Comparison of ENCODE assay signal across 8 mouse cellular contexts in the genomic region with DNA sequence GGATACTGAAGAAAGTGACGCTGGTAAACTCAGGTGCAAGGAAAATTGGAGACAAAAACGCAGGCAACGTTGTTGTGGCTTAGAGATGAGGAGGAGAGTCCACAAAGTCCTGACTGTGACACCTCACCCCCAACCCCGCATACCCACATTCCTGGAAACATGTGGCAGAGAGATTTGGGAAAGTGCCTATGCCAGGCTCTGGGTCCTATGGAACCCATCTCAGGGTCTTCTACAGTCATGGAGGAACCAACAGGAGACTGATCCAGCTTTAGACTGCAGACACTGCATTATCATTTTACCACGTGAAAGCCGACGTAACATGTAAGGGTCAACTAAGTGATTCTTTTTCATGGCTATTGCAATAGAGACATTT. TPM values are rescaled to one million over a fixed set of nuclear protein-coding genes. Genes with fewer than 3 reads are reported as not detected.
DNase-seq lines count a peak whose midpoint lies in the region; ATAC-seq lines count a peak whose summit lies in the region.

No protein-coding gene starts in this region.

- no peak overlapping the region for H3K9ac ChIP-seq in liver, embryonic 12.5 days

- no peak overlapping the region for H3K27ac ChIP-seq in heart, embryonic 10.5 days
- H3K27ac ChIP-seq in liver, embryonic 12.5 days = no peak overlapping the region

- ATAC-seq in liver, embryonic 12.5 days = no peak

- peak overlapping the region; percentile 58 for H3K4me3 ChIP-seq in heart, embryonic 10.5 days
- H3K4me3 ChIP-seq in liver, embryonic 12.5 days = no peak overlapping the region

- H3K4me1 ChIP-seq in heart, embryonic 10.5 days = no peaks in the 10 kb centered on the region
- H3K4me1 ChIP-seq in liver, embryonic 12.5 days = no peaks in the 10 kb centered on the region

- no peaks in the 10 kb centered on the region for H3K9me3 ChIP-seq in heart, embryonic 10.5 days
- no peaks in the 10 kb centered on the region for H3K9me3 ChIP-seq in liver, embryonic 12.5 days (replicated peaks)

- WGBS in heart, embryonic 10.5 days = 51% methylated on average over 7 of the region's 7 CpGs
- WGBS in liver, embryonic 12.5 days (ENCODE audit: insufficient replicate concordance) = 44% methylated on average over 7 of the region's 7 CpGs

- H3K27me3 ChIP-seq in heart, embryonic 10.5 days (ENCODE audit: insufficient read depth, poor library complexity, severe bottlenecking) = no peaks in the 10 kb centered on the region
- no peaks in the 10 kb centered on the region for H3K27me3 ChIP-seq in liver, embryonic 12.5 days (replicated peaks)

- no peaks in the 10 kb centered on the region for H3K36me3 ChIP-seq in heart, embryonic 10.5 days
- H3K36me3 ChIP-seq in liver, embryonic 12.5 days = no peaks in the 10 kb centered on the region

- peak overlapping the region; percentile 64 for H3K4me2 ChIP-seq in liver, embryonic 12.5 days

- DNase-seq in heart, embryonic 10.5 days (ENCODE audit: low spot score) = no peak
- no peak for DNase-seq in heart, adult 18-20 months
- peak; percentile 1 for DNase-seq in urinary bladder, postnatal 14 days (ENCODE audit: low spot score)
- DNase-seq in urinary bladder, adult 2 months (ENCODE audit: low spot score) = no peak
- DNase-seq in ovary, adult 18-20 months (ENCODE audit: low spot score) = no peak
- DNase-seq in thymus, adult 18-20 months = no peak
- no peak for DNase-seq in c-Kit-positive CD71-positive TER-119-positive erythroid progenitor cells, embryonic 14.5 days (ENCODE audit: low spot score)

RNA-seq across cellular contexts. Expression of gene Zfp300, which starts 0.5 kb away (rescaled TPM):
- 0.80 and 1.0 TPM in 2 replicates for polyA plus RNA-seq in heart, embryonic 10.5 days (2016; fragmentation: Nextera tagmentation; extraction: Ambion mirVana)
- total RNA-seq in heart, adult 18-20 months (2021) = under 1 TPM; 0.25 to 0.31 TPM
- polyA plus RNA-seq in urinary bladder, adult 2 months (2012; rRNA removed) = 0.78 and 0.99 TPM in 2 replicates
- polyA plus RNA-seq in liver, embryonic 12.5 days (2016; fragmentation: Nextera tagmentation; extraction: Ambion mirVana) = 0.07 and 0.24 TPM in 2 replicates

RNA-seq across cellular contexts. Expression of gene Spaca5, which starts 21.6 kb away (rescaled TPM):
- polyA plus RNA-seq in heart, embryonic 10.5 days (2016; fragmentation: Nextera tagmentation; extraction: Ambion mirVana) = not detected in 2 replicates
- not detected for total RNA-seq in heart, adult 18-20 months (2021)
- not detected in 2 replicates for polyA plus RNA-seq in urinary bladder, adult 2 months (2012; rRNA removed)
- polyA plus RNA-seq in liver, embryonic 12.5 days (2016; fragmentation: Nextera tagmentation; extraction: Ambion mirVana) = not detected in 2 replicates

RNA-seq across cellular contexts. Expression of gene Ssxa1, which starts 25.8 kb away (rescaled TPM):
- polyA plus RNA-seq in heart, embryonic 10.5 days (2016; fragmentation: Nextera tagmentation; extraction: Ambion mirVana) = not detected in 2 replicates
- total RNA-seq in heart, adult 18-20 months (2021) = not detected
- polyA plus RNA-seq in urinary bladder, adult 2 months (2012; rRNA removed) = not detected in 2 replicates
- polyA plus RNA-seq in liver, embryonic 12.5 days (2016; fragmentation: Nextera tagmentation; extraction: Ambion mirVana) = not detected in 2 replicates

RNA-seq across cellular contexts. Expression of gene Zfp182, which starts 27.7 kb away (rescaled TPM):
- 3.4 and 3.8 TPM in 2 replicates for polyA plus RNA-seq in heart, embryonic 10.5 days (2016; fragmentation: Nextera tagmentation; extraction: Ambion mirVana)
- 1 to 10 TPM; 2.3 to 2.5 TPM for total RNA-seq in heart, adult 18-20 months (2021)
- polyA plus RNA-seq in urinary bladder, adult 2 months (2012; rRNA removed) = 8.9 and 9.3 TPM in 2 replicates
- polyA plus RNA-seq in liver, embryonic 12.5 days (2016; fragmentation: Nextera tagmentation; extraction: Ambion mirVana) = 2.4 and 2.6 TPM in 2 replicates
